Mouse (Mus musculus) kidney, adult 8-10 months (tissue): ENCODE measurements around the gene Ppil4.

Experiments
- DNase-seq, 2 experiments: peaks; one replicate each; pipeline ENCODE4 v3.0.0; 2022

The Ppil4 gene

DNA sequence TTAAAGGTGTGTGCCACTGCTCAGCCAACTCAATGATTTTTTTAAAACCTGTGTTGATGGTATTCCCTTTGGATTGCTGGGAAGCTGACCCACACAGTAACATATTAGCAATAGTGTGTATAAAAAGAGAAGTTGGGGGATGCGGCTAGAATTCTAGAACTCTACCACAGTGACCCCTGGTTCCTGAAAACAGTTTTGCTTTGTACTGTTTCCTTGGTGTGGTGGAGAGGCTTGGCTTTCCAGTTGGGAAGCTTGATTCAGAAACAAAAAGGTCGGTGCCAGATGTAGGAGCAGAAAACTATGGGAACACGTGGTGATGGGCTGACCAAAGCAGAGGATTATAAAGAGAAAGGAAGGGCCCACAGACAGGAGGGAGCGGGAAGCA, 32.6 kb downstream of the Ppil4 start:
- DNase-seq, result no peak

- no peak for DNase-seq
Observed at GRCm38 (mm10) chr10:7826106-7826505, 33.4 kb downstream of the Ppil4 start.

- peak; percentile 66 to 72 for DNase-seq
Observed at GRCm38 (mm10) chr10:7832171-7832676, 39.5 kb downstream of the Ppil4 start, which contains the start of gene Zc3h12d. Zc3h12d (plus strand) TSS chr10:7832470.

DNA sequence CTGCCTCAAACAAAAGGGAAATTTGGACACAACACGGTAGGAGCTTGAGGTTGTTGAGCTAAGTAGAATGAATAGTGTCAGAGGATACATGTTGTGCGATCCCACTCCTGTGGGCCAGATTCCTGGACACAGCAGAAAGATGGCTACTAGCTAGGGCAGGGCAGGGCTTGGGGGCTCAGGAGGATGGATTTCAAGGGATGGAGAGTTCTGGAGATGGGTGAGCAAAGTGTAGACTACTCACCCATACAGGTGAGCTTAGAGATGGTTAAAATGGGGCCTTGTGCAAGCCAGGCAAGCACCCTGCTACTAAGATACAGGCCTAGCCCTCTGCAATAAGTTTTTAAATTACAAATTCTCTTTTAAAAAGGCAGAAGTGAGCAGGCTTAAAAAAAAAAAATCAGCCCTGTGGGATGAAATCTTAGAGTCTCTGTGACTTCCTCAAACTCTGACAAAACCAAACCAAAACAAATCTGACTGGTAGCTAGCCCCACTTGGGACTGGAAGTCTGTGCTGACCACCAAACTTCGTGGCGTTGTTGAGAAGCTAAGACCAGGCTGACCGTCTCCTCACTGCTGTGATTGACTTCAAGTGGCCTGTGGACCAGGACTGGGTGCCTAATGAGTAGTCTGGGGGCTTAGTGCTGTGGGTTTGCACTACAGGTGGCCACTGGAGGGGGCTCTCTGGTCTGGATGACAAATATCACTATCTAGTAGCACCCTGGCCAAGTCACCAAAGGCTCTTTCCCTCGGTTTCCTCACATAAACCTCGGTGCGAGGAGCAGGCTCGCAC, 40.9 kb downstream of the Ppil4 start:
- no peak for DNase-seq

- no peak for DNase-seq
Observed at GRCm38 (mm10) chr10:7834671-7835225, 42.1 kb downstream of the Ppil4 start.

GRCm38 (mm10) chr10:7836902-7837301, 44.2 kb downstream of the Ppil4 start:
- no peak for DNase-seq

GRCm38 (mm10) chr10:7837446-7837845, 44.8 kb downstream of the Ppil4 start:
- no peak for DNase-seq

- peak in 1 of 2 experiments; percentile 12 for DNase-seq
Observed at GRCm38 (mm10) chr10:7838036-7838435, 45.3 kb downstream of the Ppil4 start.

DNA sequence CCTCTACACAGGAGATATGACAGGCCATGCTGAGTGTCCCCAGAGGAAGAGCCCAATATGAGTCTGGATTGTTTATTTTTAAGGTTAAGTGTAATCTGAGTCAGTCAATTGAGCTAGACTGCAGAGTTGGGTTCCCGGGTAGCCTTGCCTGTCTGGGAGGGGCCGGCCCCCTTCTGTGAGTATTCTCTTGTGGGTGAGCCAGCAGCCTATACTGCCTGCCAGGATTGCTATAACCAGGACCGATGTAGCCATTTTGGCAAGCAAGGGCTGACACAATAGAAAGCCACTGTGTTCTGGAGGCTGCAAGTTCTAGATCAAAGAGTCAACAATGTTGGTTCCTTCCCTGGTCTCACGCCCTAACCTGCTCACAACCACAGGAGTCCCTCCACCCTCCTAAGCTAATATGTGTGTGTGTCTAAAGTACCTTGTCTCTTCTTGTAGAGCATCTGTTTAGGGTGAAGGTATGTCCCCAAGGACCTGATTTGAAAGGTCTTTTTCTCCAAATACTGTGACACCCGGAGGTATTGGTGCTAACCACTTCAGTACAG, 46.3 kb downstream of the Ppil4 start:
- no peak for DNase-seq

DNA sequence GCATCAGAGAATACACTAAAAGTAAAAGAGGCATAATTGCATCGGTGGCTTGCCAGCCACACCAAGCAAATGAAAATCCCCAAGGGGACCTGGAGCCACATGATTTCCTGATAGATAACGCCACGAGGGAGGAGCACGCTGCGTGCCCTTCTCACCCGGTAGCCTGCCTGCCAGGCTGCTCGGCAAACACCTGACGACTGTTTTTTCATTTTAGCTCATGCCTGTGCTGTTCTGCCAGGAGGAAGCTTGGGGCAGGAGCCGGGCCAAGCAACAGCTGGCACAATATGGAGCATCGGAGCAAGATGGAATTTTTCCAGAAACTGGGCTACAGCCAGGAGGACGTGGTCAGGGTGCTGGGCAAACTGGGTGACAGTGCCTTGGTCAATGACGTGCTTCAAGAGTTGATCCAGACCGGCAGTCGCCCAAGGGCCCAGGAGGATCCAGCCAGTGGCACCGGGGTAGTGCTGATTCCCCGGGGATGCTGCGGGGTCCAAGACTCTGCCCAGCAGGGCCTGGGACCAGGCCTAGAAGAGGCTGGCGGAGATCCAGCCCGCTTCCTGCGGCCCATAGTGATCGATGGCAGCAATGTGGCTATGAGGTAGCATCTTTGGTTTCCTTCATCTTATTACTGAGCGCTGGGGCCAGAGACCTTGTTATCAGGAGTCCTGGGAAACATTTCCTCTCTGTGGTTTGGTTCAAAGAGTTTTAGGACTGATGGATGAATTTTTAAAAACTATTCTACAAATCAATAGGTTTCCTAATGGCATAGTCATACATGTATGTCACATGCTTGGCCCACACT, 47.1 kb downstream of the Ppil4 start:
- DNase-seq, result no peak

GRCm38 (mm10) chr10:7840353-7840733, 47.7 kb downstream of the Ppil4 start:
- no peak for DNase-seq

GRCm38 (mm10) chr10:7840785-7841184, 48.1 kb downstream of the Ppil4 start:
- no peak for DNase-seq

GRCm38 (mm10) chr10:7841571-7842080, 48.9 kb downstream of the Ppil4 start:
- peak; percentile 68 to 71 for DNase-seq

- DNase-seq, result no peak
Observed at GRCm38 (mm10) chr10:7843181-7843580, 50.5 kb downstream of the Ppil4 start.

- DNase-seq, result no peak
Observed at GRCm38 (mm10) chr10:7844161-7844560, 51.5 kb downstream of the Ppil4 start.

DNA sequence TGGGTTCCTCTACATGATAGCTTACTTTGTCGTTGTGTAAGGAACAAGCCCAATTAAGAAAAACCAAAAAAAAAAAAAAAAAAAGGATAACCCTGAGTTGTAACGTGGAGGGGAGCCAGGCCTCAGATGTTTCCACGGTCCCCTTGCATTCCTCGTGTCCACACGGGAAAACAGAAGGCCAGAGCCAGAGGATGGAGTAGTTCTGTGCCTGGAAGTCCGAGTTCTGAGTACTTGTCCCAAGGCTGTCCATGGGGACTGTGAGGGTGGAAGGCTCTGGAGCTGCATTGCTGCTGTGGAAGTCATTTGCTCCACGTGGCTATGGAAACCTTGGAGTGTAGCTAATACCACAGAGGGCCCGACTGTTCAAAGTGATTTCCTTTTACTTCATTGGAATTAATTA, 52.4 kb downstream of the Ppil4 start:
- DNase-seq, result no peak

DNA sequence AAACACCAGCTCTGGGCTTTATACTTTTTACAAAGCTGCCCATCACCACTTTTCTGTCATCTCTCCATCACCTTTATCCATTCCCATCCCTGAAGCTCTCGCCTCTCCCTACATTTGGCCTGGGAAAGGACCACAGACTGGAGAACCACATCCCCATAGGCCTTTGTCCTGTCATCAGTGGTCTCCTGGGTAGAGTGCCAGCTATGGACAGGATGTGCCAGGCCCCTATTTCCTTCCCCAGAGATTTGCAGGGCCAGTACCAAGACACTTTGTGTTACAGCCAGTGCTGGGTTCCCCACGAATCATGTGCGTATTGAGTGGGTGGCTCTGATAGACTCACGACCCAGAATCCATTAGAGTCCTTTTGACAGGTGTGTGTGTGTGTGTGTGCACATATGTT, 53.3 kb downstream of the Ppil4 start:
- DNase-seq, result no peak

GRCm38 (mm10) chr10:7847166-7847605, 54.5 kb downstream of the Ppil4 start:
- DNase-seq, result no peak

GRCm38 (mm10) chr10:7851891-7852290, 59.2 kb downstream of the Ppil4 start:
- DNase-seq, result no peak

GRCm38 (mm10) chr10:7860494-7860893, 67.8 kb downstream of the Ppil4 start:
- DNase-seq, result no peak

- DNase-seq, result no peak
Observed at GRCm38 (mm10) chr10:7861259-7861936, 68.7 kb downstream of the Ppil4 start.

DNA sequence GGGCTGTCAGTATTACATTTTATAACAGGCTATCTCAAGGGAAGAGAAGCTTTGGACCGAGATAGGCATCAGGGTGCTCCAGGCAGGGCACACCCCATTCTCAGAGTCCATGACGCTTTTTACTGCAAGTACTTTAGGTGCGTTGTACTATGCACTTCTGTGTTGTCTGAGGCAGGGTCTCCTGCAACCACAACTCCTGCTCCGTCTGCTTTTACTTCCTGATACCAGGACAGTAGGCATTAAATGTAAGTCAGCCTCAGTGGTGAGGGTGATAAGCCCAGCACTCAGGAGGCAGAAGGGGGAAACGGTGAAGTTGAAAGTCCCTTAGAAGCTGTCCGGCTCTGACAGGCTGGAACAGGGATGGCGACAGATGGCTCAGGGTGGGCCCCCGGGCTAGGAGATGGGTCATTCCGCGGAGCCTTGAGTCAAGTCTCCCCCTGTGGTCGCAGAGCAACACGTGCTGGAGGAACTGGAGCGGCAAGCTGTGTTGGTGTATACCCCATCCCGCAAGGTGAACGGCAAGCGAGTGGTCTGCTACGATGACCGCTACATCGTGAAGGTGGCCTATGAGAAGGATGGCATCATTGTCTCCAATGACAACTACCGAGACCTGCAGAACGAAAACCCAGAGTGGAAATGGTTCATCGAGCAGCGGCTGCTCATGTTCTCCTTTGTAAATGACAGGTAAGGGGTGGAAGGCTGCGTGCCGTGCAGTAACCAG, 69.4 kb downstream of the Ppil4 start:
- DNase-seq, result no peak
